Mouse (Mus musculus): ENCODE measurements at regions not wholly inside any gene's neighbourhood (a gene's known extent, or its start where the extent isn't known, plus 50 kb on each side); places are given as distances from the start of the nearest gene placed in this dataset.

GRCm38 (mm10) chr1:154116188-154116710, 84.7 kb upstream of the Zfp648 start:
- DNase-seq (ENCODE audit: low read depth in 2 of 2, low spot score in 2 of 2) = no peak

- DNase-seq (ENCODE audit: low read depth in 2 of 2, low spot score in 2 of 2) = no peak
Observed at GRCm38 (mm10) chr1:154117346-154117687, 83.7 kb upstream of the Zfp648 start.

- DNase-seq (ENCODE audit: low read depth in 2 of 2, low spot score in 2 of 2) = peak; percentile 32 to 33
Observed at GRCm38 (mm10) chr1:154117688-154118373, 83.2 kb upstream of the Zfp648 start.

GRCm38 (mm10) chr1:154118374-154119004, 82.5 kb upstream of the Zfp648 start:
- peak; percentile 38 to 47 for DNase-seq (ENCODE audit: low read depth in 2 of 2, low spot score in 2 of 2)

- no peak for DNase-seq (ENCODE audit: low read depth in 2 of 2, low spot score in 2 of 2)
Observed at GRCm38 (mm10) chr1:154119611-154120010, 81.4 kb upstream of the Zfp648 start.

- no peak for DNase-seq (ENCODE audit: low read depth in 2 of 2, low spot score in 2 of 2)
Observed at GRCm38 (mm10) chr1:154120693-154121092, 80.3 kb upstream of the Zfp648 start.

GRCm38 (mm10) chr1:154124981-154125380, 76.0 kb upstream of the Zfp648 start:
- DNase-seq (ENCODE audit: low read depth in 2 of 2, low spot score in 2 of 2) = no peak

GRCm38 (mm10) chr1:154126487-154126886, 74.5 kb upstream of the Zfp648 start:
- DNase-seq (ENCODE audit: low read depth in 2 of 2, low spot score in 2 of 2) = no peak

GRCm38 (mm10) chr1:154139488-154139887, 61.5 kb upstream of the Zfp648 start:
- DNase-seq (ENCODE audit: low read depth in 2 of 2, low spot score in 2 of 2) = no peak

- DNase-seq (ENCODE audit: low read depth in 2 of 2, low spot score in 2 of 2) = no peak
Observed at GRCm38 (mm10) chr1:154143691-154144090, 57.3 kb upstream of the Zfp648 start.

GRCm38 (mm10) chr1:154147001-154147571, 53.9 kb upstream of the Zfp648 start:
- DNase-seq (ENCODE audit: low read depth in 2 of 2, low spot score in 2 of 2) = no peak

- no peak for DNase-seq (ENCODE audit: low read depth in 2 of 2, low spot score in 2 of 2)
Observed at GRCm38 (mm10) chr1:154148948-154149347, 52.0 kb upstream of the Zfp648 start.

- DNase-seq (ENCODE audit: low read depth in 2 of 2, low spot score in 2 of 2) = no peak
Observed at GRCm38 (mm10) chr1:154149431-154150143, 51.4 kb upstream of the Zfp648 start.

GRCm38 (mm10) chr1:154150167-154150851, 50.7 kb upstream of the Zfp648 start:
- no peak for DNase-seq (ENCODE audit: low read depth in 2 of 2, low spot score in 2 of 2)

All from CD8-positive naive resting alpha-beta T cell, adult 2 months (primary cell).